Mouse (Mus musculus): ENCODE data around the gene Mllt10. TPM values are rescaled to one million over a fixed set of nuclear protein-coding genes. Genes with fewer than 3 reads are reported as not detected.

Gene Mllt10
- polyA plus RNA-seq, 2 experiments, result 14.4 to 16.4 TPM

DNA sequence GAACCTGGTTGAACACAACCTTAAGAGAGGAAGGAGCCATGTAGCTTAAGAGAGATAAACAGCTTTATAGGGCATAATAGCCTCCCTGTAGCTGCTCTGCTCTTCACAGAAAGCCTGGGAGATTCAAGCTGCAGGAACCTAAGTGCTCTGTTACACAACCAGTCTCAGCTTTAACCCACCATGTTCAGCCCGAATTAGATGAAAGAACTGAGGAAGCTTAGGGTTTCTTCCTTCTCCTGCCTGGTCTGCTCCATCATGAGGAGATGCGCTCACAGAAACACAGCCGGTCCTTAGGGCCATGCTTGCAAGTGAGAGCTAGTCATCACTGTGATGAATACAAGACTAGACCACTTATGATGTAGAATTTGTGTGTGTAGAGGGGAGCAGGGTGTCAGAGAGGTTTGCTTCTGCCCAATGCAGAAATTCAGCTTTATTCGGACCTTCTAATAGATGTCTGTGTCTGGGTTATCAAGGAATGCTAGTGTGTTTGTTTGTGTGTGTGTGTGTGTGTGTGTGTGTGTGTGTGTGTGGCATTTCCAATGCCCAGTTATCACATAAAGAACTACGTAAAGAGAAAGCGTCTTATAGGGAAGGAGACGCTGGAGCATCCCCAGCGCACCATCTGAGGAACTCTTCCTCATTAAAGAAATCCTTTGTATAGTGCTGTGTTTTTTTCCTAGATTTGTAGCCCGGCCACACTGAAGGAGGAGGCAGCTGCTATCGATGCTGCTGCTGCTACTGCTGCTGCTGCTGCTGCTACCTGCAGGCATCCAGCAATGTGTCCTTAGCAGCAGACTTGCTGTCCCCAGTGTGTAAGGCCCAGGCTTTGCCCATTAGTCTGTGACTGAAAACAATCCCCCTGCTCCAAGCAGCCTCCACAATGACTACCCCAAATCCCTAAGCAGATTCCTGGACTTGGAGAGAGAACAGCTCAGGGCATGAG is 21.6 kb upstream of the Mllt10 start:
- no peak overlapping the region for H3K9ac ChIP-seq (replicated peaks)
- no peak overlapping the region for H3K4me3 ChIP-seq (ENCODE audit: insufficient read depth in 1 of 2, low read depth in 2 of 2, low read length in 2 of 2)
- H3K4me2 ChIP-seq (ENCODE audit: low read depth), result no peak overlapping the region
- H3K36me3 ChIP-seq (replicated peaks; ENCODE audit: control insufficient read depth, insufficient read depth, low read depth), result no peaks in the 10 kb centered on the region
- H3K27me3 ChIP-seq (ENCODE audit: control insufficient read depth, insufficient read depth, low read length), result peaks cover 73% of the 10 kb centered on the region
- no peak for DNase-seq (ENCODE audit: low read depth in 3 of 3, low spot score in 3 of 3)
- 61% methylated on average over 10 of the region's 10 CpGs for WGBS (ENCODE audit: insufficient replicate concordance)
- no peak for ATAC-seq (ENCODE audit: insufficient read depth)
- H3K27ac ChIP-seq, result no peak overlapping the region
- TF ChIP-seq EP300 (IDR thresholded peaks at IDR 0.05; ENCODE audit: low read depth) (no peak), CTCF (IDR thresholded peaks at IDR 0.05; ENCODE audit: low read depth) (no peak)
- no peaks in the 10 kb centered on the region for H3K9me3 ChIP-seq (ENCODE audit: control insufficient read depth, low read length)
- H3K4me1 ChIP-seq (replicated peaks; ENCODE audit: control insufficient read depth in 2 of 2, insufficient read depth in 2 of 2, low read length in 1 of 2), result 0 out of 4 replicates have a peak, but pooled peaks cover 0 to 4% of the 10 kb centered on the region in 2 experiments

DNA sequence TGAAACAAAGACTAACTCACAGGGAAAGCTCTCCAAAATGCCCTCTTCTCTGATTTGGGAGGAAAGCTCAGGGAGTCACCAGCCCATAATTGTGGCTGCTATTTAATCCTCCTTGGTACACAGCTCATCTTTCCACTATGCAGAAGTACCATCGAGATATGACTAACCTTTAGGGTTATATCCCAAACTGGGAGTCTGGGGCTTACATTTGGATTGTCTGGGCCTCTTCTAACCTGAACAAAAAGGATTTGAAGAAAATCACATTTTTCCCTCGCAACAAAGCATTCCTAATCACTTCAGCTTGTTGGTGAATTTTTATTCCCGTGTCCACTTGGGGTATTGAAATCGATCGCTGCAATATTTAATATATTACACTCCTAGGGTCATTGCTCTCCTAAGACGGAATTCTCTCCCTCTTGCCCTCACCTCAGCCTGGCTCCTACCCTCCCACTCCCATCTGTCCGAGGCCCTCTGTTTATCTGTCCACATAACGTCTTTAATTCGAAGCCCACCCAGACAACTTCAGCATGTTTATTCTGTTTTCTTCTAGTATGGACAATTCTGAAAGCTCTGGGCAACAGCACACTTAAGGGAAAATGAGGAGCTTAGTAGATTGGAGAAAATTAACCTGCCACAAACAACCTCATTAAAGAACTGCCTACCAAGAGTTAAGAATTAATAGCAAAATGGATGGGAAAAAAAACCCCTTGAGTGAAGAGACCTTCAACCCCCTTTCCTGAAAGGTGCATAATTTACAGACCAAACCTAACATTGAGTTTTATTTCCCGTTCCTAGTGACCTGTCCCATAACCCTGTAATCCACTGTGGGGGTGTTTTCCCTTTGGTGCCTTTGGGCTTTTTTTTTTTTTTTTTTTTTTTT is 20.4 kb upstream of the Mllt10 start:
- H3K27me3 ChIP-seq (ENCODE audit: control insufficient read depth, insufficient read depth, low read length), result peaks cover 75% of the 10 kb centered on the region
- WGBS (ENCODE audit: insufficient replicate concordance), result 62% methylated on average over 10 of the region's 10 CpGs
- no peak for ATAC-seq (ENCODE audit: insufficient read depth)
- TF ChIP-seq EP300 (IDR thresholded peaks at IDR 0.05; ENCODE audit: low read depth) (no peak), CTCF (IDR thresholded peaks at IDR 0.05; ENCODE audit: low read depth) (no peak)
- no peak overlapping the region for H3K4me2 ChIP-seq (ENCODE audit: low read depth)
- H3K36me3 ChIP-seq (replicated peaks; ENCODE audit: control insufficient read depth, insufficient read depth, low read depth), result no peaks in the 10 kb centered on the region
- H3K27ac ChIP-seq, result no peak overlapping the region
- H3K9ac ChIP-seq (replicated peaks), result no peak overlapping the region
- no peak for DNase-seq (ENCODE audit: low read depth in 3 of 3, low spot score in 3 of 3)
- no peak overlapping the region for H3K4me3 ChIP-seq (ENCODE audit: insufficient read depth in 1 of 2, low read depth in 2 of 2, low read length in 2 of 2)
- H3K4me1 ChIP-seq (replicated peaks; ENCODE audit: control insufficient read depth in 2 of 2, insufficient read depth in 2 of 2, low read length in 1 of 2), result peaks cover 0 to 7% of the 10 kb centered on the region in 2 experiments; a peak in 1 of 4 replicates
- H3K9me3 ChIP-seq (ENCODE audit: control insufficient read depth, low read length), result no peaks in the 10 kb centered on the region

DNA sequence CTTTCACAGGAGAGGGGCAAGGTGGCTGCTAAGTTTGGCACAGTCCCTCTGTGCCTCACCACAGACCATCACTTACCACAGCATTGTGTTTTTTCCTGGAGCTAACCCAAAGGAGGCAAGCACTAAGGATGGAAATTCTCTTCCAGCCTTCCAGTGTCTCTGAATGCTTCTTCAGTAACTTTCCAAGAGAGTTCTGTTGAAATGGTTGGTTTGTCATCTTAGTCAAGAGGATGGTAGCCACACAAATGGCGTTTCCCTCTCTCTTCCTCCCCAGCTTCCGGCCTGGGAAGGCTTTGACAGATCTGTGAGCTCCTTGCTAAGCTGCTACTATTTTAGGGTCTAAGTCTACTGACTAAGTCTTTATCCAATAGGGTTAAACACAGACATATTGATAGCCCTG is 17.5 kb upstream of the Mllt10 start, which contains the start of gene A930004D18Rik:
Gene A930004D18Rik (minus strand): TSS at position 247 of the 400 bp plus-strand sequence.
- WGBS (ENCODE audit: insufficient replicate concordance), result 16% methylated on average over 2 of the region's 2 CpGs
- no peak for ATAC-seq (ENCODE audit: insufficient read depth)
- Histone ChIP-seq H3K27ac (no peak within 1 kb of the TSS), H3K4me3 (ENCODE audit: insufficient read depth in 1 of 2, low read depth in 2 of 2, low read length in 2 of 2) (no peak within 1 kb of the TSS), H3K27me3 (ENCODE audit: control insufficient read depth, insufficient read depth, low read length) (peaks cover 62% of the 10 kb centered on the region), H3K4me2 (ENCODE audit: low read depth) (no peak within 1 kb of the TSS), H3K4me1 (replicated peaks; ENCODE audit: control insufficient read depth in 2 of 2, insufficient read depth in 2 of 2, low read length in 1 of 2) (peaks cover 0 to 8% of the 10 kb centered on the region in 2 experiments; a peak in 1 of 4 replicates), H3K9me3 (ENCODE audit: control insufficient read depth, low read length) (no peaks in the 10 kb centered on the region), H3K9ac (replicated peaks) (no peak within 1 kb of the TSS), H3K36me3 (replicated peaks; ENCODE audit: control insufficient read depth, insufficient read depth, low read depth) (no peaks in the 10 kb centered on the region)
- no peak for DNase-seq (ENCODE audit: low read depth in 3 of 3, low spot score in 3 of 3)
- no peak for TF ChIP-seq EP300 (IDR thresholded peaks at IDR 0.05; ENCODE audit: low read depth)
- TF ChIP-seq CTCF (IDR thresholded peaks at IDR 0.05; ENCODE audit: low read depth), result no peak

DNA sequence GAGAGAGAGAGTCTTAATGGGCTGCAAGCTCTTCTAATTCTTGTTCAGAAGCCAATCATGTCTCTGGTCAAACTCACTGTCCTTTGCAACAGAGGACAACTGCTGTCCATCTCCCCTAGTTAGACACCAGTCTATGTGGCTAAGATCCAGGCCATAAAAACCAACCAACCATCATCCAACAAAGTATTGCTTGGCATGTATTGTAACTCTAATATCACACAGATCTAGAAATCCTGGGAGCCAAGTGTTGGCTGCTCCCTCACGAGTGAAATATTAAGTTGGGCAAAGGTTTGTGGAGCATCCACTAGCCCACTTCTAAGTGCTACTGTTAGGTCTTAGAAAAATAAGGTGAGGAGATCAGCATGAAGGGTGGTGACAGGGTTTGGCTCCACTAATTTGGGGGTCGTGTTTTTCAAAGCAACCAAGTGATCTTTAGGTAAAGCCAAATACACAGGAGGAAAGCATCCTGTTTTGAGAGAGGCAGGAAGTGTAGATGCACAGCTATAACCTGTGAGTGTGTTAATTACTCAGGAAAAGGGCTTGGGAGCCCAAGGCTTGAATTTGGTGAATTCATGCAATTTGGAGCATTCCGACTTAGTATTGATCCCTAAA is 16.8 kb upstream of the Mllt10 start:
- H3K4me2 ChIP-seq (ENCODE audit: low read depth), result no peak overlapping the region
- H3K4me1 ChIP-seq (replicated peaks; ENCODE audit: control insufficient read depth in 2 of 2, insufficient read depth in 2 of 2, low read length in 1 of 2), result peaks cover 0 to 8% of the 10 kb centered on the region in 2 experiments; a peak in 1 of 4 replicates
- no peak overlapping the region for H3K27ac ChIP-seq
- no peaks in the 10 kb centered on the region for H3K36me3 ChIP-seq (replicated peaks; ENCODE audit: control insufficient read depth, insufficient read depth, low read depth)
- DNase-seq (ENCODE audit: low read depth in 3 of 3, low spot score in 3 of 3), result no peak
- no peaks in the 10 kb centered on the region for H3K9me3 ChIP-seq (ENCODE audit: control insufficient read depth, low read length)
- no peak overlapping the region for H3K4me3 ChIP-seq (ENCODE audit: insufficient read depth in 1 of 2, low read depth in 2 of 2, low read length in 2 of 2)
- WGBS (ENCODE audit: insufficient replicate concordance), result 41% methylated on average over 3 of the region's 3 CpGs
- no peak for TF ChIP-seq CTCF (IDR thresholded peaks at IDR 0.05; ENCODE audit: low read depth)
- TF ChIP-seq EP300 (IDR thresholded peaks at IDR 0.05; ENCODE audit: low read depth), result no peak
- H3K9ac ChIP-seq (replicated peaks), result no peak overlapping the region
- no peak for ATAC-seq (ENCODE audit: insufficient read depth)
- peaks cover 57% of the 10 kb centered on the region for H3K27me3 ChIP-seq (ENCODE audit: control insufficient read depth, insufficient read depth, low read length)

All from liver, embryonic 14.5 days (tissue).